In genomic region chr14:45329589-45330181, GRCm38 (mm10) we compare ENCODE assay signal across 8 mouse cellular contexts. TPM values are rescaled to one million over a fixed set of nuclear protein-coding genes. Genes with fewer than 3 reads are reported as not detected.
DNase-seq lines count a peak whose midpoint lies in the region; ATAC-seq and TF ChIP-seq lines count a peak whose summit lies in the region.

Gene Psmc6, plus strand, starts transcription at chr14:45329788.

- under 1% methylated on average over 43 of the region's 44 CpGs for WGBS in embryonic facial prominence, embryonic 13.5 days
- under 1% methylated on average over 44 of the region's 44 CpGs for WGBS in heart, adult 2 months
- under 1% methylated on average over 44 of the region's 44 CpGs for WGBS in limb, embryonic 13.5 days
- WGBS in midbrain, embryonic 16.5 days = under 1% methylated on average over 43 of the region's 44 CpGs

- DNase-seq in 3134 (ENCODE audit: extremely low read depth, insufficient read length, low spot score) = peak; percentile 90
- DNase-seq in adrenal gland, postnatal 36 days = peak; percentile 91 to 95
- DNase-seq in heart, adult 2 months = peak; percentile 92 to 95
- peak; percentile 91 for DNase-seq in kidney, adult 8-10 months
- DNase-seq in spleen, postnatal 10 days (ENCODE audit: low spot score in 2 of 2) = peak; percentile 89 to 92

- peak; percentile 95 for ATAC-seq in embryonic facial prominence, embryonic 13.5 days (ENCODE audit: insufficient number of reproducible peaks, insufficient read depth, low FRiP score, low TSS enrichment, low read depth)
- ATAC-seq in limb, embryonic 13.5 days (ENCODE audit: low FRiP score, low read depth) = peak; percentile 97
- ATAC-seq in midbrain, embryonic 16.5 days = peak; percentile 97

- H3K9me3 ChIP-seq in embryonic facial prominence, embryonic 13.5 days = no peaks in the 10 kb centered on the region
- H3K9me3 ChIP-seq in limb, embryonic 13.5 days = no peaks in the 10 kb centered on the region
- no peaks in the 10 kb centered on the region for H3K9me3 ChIP-seq in midbrain, embryonic 16.5 days (replicated peaks; ENCODE audit: control insufficient read depth, low read length, poor library complexity, severe bottlenecking)

- peak within 1 kb of the TSS; percentile 83 for H3K27ac ChIP-seq in embryonic facial prominence, embryonic 13.5 days
- H3K27ac ChIP-seq in heart, adult 2 months = peak within 1 kb of the TSS; percentile 85
- peak within 1 kb of the TSS; percentile 80 for H3K27ac ChIP-seq in limb, embryonic 13.5 days
- peak within 1 kb of the TSS; percentile 89 for H3K27ac ChIP-seq in midbrain, embryonic 16.5 days (ENCODE audit: low read length)

- TF ChIP-seq CTCF in heart, adult 2 months (IDR thresholded peaks at IDR 0.05) = peak; percentile 90

- H3K9ac ChIP-seq in embryonic facial prominence, embryonic 13.5 days = peak within 1 kb of the TSS; percentile 96
- peak within 1 kb of the TSS; percentile 82 for H3K9ac ChIP-seq in heart, adult 2 months (ENCODE audit: low read depth, low read length)
- H3K9ac ChIP-seq in limb, embryonic 13.5 days = peak within 1 kb of the TSS; percentile 94
- peak within 1 kb of the TSS; percentile 88 for H3K9ac ChIP-seq in midbrain, embryonic 16.5 days (ENCODE audit: low read depth, low read length)

- no peaks in the 10 kb centered on the region for H3K27me3 ChIP-seq in embryonic facial prominence, embryonic 13.5 days
- H3K27me3 ChIP-seq in heart, adult 2 months (ENCODE audit: control insufficient read depth, insufficient read depth, low read length) = no peaks in the 10 kb centered on the region
- no peaks in the 10 kb centered on the region for H3K27me3 ChIP-seq in limb, embryonic 13.5 days
- no peaks in the 10 kb centered on the region for H3K27me3 ChIP-seq in midbrain, embryonic 16.5 days (ENCODE audit: control insufficient read depth, insufficient read depth, low read depth, low read length)

- no peaks in the 10 kb centered on the region for H3K79me2 ChIP-seq in heart, adult 2 months (replicated peaks; ENCODE audit: control insufficient read depth, insufficient read depth, low read length)

- H3K4me3 ChIP-seq in embryonic facial prominence, embryonic 13.5 days = peak within 1 kb of the TSS; percentile 93
- peak within 1 kb of the TSS; percentile 84 for H3K4me3 ChIP-seq in heart, adult 2 months
- peak within 1 kb of the TSS; percentile 79 for H3K4me3 ChIP-seq in limb, embryonic 13.5 days
- H3K4me3 ChIP-seq in midbrain, embryonic 16.5 days (ENCODE audit: low read depth, low read length) = peak within 1 kb of the TSS; percentile 98

- TF ChIP-seq POLR2A in heart, adult 2 months (IDR thresholded peaks at IDR 0.05; ENCODE audit: insufficient read depth, low read depth, low read length) = peak; percentile 87

- intact Hi-C loops in heart, adult 2 months (cut with DNase I) = loop anchor here (1.0 to 5.0 kb wide), 2 partner anchors 21 to 58 kb away; no protein-coding TSS in a partner anchor

- peak within 1 kb of the TSS; percentile 68 for H3K4me2 ChIP-seq in embryonic facial prominence, embryonic 13.5 days
- peak within 1 kb of the TSS; percentile 72 for H3K4me2 ChIP-seq in limb, embryonic 13.5 days (replicated peaks)
- H3K4me2 ChIP-seq in midbrain, embryonic 16.5 days (ENCODE audit: low read length) = peak within 1 kb of the TSS; percentile 82

- H3K36me3 ChIP-seq in embryonic facial prominence, embryonic 13.5 days = peaks cover 28% of the 10 kb centered on the region
- H3K36me3 ChIP-seq in heart, adult 2 months (ENCODE audit: control insufficient read depth, insufficient read depth, low read length) = peaks cover 24% of the 10 kb centered on the region
- H3K36me3 ChIP-seq in limb, embryonic 13.5 days = peaks cover 27% of the 10 kb centered on the region
- H3K36me3 ChIP-seq in midbrain, embryonic 16.5 days (ENCODE audit: control insufficient read depth, insufficient read depth, low read length) = peaks cover 9% of the 10 kb centered on the region

- TF ChIP-seq EP300 in heart, adult 2 months (IDR thresholded peaks at IDR 0.05; ENCODE audit: insufficient read depth, low read depth, low read length) = 0 out of 2 replicates have a peak, but pooled peaks have one; percentile 62

- H3K4me1 ChIP-seq in embryonic facial prominence, embryonic 13.5 days = peaks cover 5% of the 10 kb centered on the region; the same call in 1 of the 2 replicates
- no peaks in the 10 kb centered on the region for H3K4me1 ChIP-seq in heart, adult 2 months (ENCODE audit: control insufficient read depth, insufficient read depth, low read length)
- H3K4me1 ChIP-seq in limb, embryonic 13.5 days = peaks cover 9% of the 10 kb centered on the region
- peaks cover 9% of the 10 kb centered on the region for H3K4me1 ChIP-seq in midbrain, embryonic 16.5 days (ENCODE audit: control insufficient read depth, insufficient read depth, low read length)

RNA-seq across cellular contexts. Expression of gene Psmc6, which starts in this region (rescaled TPM):
- 100 to 1,000 TPM; 124 to 134 TPM for total RNA-seq in adrenal gland, postnatal 36 days (2021)
- 167 and 168 TPM in 2 replicates for polyA plus RNA-seq in embryonic facial prominence, embryonic 13.5 days (2015; fragmentation: Nextera tagmentation; extraction: Ambion mirVana)
- total RNA-seq in heart, adult 2 months (2021) = 10 to 100 TPM; 89.7 to 93.7 TPM
- 46.3 and 116 TPM in 2 replicates for polyA plus RNA-seq in heart, adult 2 months (2012; rRNA removed)
- 168 and 175 TPM in 2 replicates for polyA plus RNA-seq in limb, embryonic 13.5 days (2015; fragmentation: Nextera tagmentation; extraction: Ambion mirVana)
- 153 and 161 TPM in 2 replicates for polyA plus RNA-seq in midbrain, embryonic 16.5 days (2015; fragmentation: Nextera tagmentation; extraction: Ambion mirVana)

Comparison
In these comparisons a context has a peak if more than half of its experiments do, and no peak if none do; other contexts are left out.
1. Peak in every context shown above with its lines: DNase-seq, ATAC-seq, H3K4me3 ChIP-seq and H3K27ac ChIP-seq.